Mouse (Mus musculus) G1E (cell line): ENCODE data around the gene Gucd1.

Source experiments
- GATA1 ChIP-seq: IDR thresholded peaks from 2 replicates; pipeline ENCODE4 v1.6.1; 2012; ENCODE audit warnings: borderline replicate concordance, low read length, inconsistent platforms, mixed read lengths
- POLR2AphosphoS5 ChIP-seq: IDR thresholded peaks from 2 replicates; pipeline ENCODE4 v1.6.1; 2012; ENCODE audit warnings: low read depth, low read length, inconsistent platforms; ENCODE audit not compliant: insufficient replicate concordance
- TAL1 ChIP-seq: conservative IDR thresholded peaks from 2 replicates; pipeline ENCODE4 v1.6.1; 2012; ENCODE audit warnings: low read depth, low read length, inconsistent platforms, mixed read lengths

DNA sequence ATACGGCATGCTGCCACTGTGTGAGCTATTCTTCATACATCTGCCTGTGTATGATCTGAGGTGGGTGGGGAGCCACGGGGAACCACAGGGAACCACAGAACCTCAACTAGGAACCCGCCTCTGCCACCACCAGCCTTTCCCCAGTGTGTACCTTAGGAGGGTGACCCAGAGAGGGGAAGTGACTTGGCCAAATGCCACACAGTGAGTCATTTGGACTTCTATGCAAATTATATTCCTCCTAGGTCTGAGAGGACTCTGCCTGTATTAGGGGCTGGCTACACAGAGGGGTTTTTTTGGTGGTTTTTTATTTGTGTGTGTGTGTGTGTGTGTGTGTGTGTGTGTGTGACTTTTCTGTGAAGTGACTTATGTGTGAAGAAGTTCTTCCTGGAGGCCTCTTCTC lies 191.2 kb downstream of the Gucd1 start:
- TF ChIP-seq POLR2AphosphoS5 (no peak), TAL1 (no peak), GATA1 (no peak)
